Mouse (Mus musculus) C2C12 (cell line): Measurements from ENCODE around the gene Mtr. TPM values are rescaled to one million over a fixed set of nuclear protein-coding genes. Genes with fewer than 3 reads are reported as not detected.

ENCODE experiments used
- H3K27me3 ChIP-seq: one replicate; pipeline ENCODE4 v1.6.1; 2011; ENCODE audit not compliant: control insufficient read depth, insufficient read depth, insufficient read length
- H3K36me3 ChIP-seq: one replicate; pipeline ENCODE4 v1.6.1; 2011; ENCODE audit not compliant: control insufficient read depth, insufficient read depth
- H3K4me3 ChIP-seq: one replicate; pipeline ENCODE4 v1.5.1; 2011; ENCODE audit warnings: mild to moderate bottlenecking, control low read depth; ENCODE audit not compliant: poor library complexity, insufficient read depth, severe bottlenecking
- H3K79me2 ChIP-seq: one replicate; pipeline ENCODE4 v1.6.1; 2011; ENCODE audit not compliant: control insufficient read depth, insufficient read depth
- H3K79me3 ChIP-seq: one replicate; pipeline ENCODE4 v1.6.1; 2011; ENCODE audit warnings: low read depth, control low read depth
- H3ac ChIP-seq: one replicate; pipeline ENCODE3; 2011; ENCODE audit warnings: low read depth; ENCODE audit not compliant: control insufficient read depth, insufficient read length
- CEBPB ChIP-seq: IDR thresholded peaks from one replicate; pipeline ENCODE4 v1.6.1; 2011; ENCODE audit warnings: low read depth, mild to moderate bottlenecking, control low read depth, moderate library complexity
- CTCF ChIP-seq: IDR thresholded peaks from one replicate; pipeline ENCODE4 v1.5.1; 2011; ENCODE audit not compliant: control insufficient read depth, insufficient read depth, insufficient read length
- FOSL1 ChIP-seq: IDR thresholded peaks from one replicate; pipeline ENCODE4 v1.8.0; 2011; ENCODE audit warnings: mild to moderate bottlenecking, low read length; ENCODE audit not compliant: poor library complexity, insufficient read depth, severe bottlenecking
- MAX ChIP-seq: IDR thresholded peaks from one replicate; pipeline ENCODE4 v1.6.1; 2011; ENCODE audit warnings: mild to moderate bottlenecking, control low read depth
- MYOD1 ChIP-seq: IDR thresholded peaks from one replicate; pipeline ENCODE4 v1.6.1; 2011; ENCODE audit warnings: low read depth; ENCODE audit not compliant: control insufficient read depth, insufficient read length
- MYOG ChIP-seq: IDR thresholded peaks from one replicate; pipeline ENCODE4 v1.6.1; 2011; ENCODE audit not compliant: control insufficient read depth, insufficient read length; ENCODE audit errors: extremely low read depth
- USF1 ChIP-seq: IDR thresholded peaks from one replicate; pipeline ENCODE4 v1.6.1; 2011; ENCODE audit warnings: low read depth, mild to moderate bottlenecking, control low read depth, moderate library complexity
- long read RNA-seq, 2 experiments: library from polyadenylated mRNA; unstranded; transcript quantifications; one replicate each; pipeline ENCODE4 v2.0.0; 2019 to 2020
- polyA plus RNA-seq: library from polyadenylated mRNA; unstranded; fragments of >200 nt; fragmentation: generic; extraction: Trizol; gene quantifications from one replicate; pipeline ENCODE4 v1.2.1, GENCODE M21; 2012; ENCODE audit warnings: missing spikeins

Gene Mtr
- polyA plus RNA-seq: 5.6 TPM
- long read RNA-seq, experiment 1, full-length matches to known transcripts: 1 of 4 reads
- long read RNA-seq, experiment 1, partial matches to known transcripts: 2 of 4 reads
- long read RNA-seq, experiment 1, other reads (novel, unspliced or antisense): 1 of 4 reads
- long read RNA-seq, experiment 2, full-length matches to known transcripts: 36 of 60 reads
- long read RNA-seq, experiment 2, partial matches to known transcripts: 7 of 60 reads
- long read RNA-seq, experiment 2, other reads (novel, unspliced or antisense): 17 of 60 reads

GRCm38 (mm10) chr13:12257391-12258380, at the start of gene Mtr:
TSS of gene Mtr (minus strand) at chr13:12258113.
- Histone ChIP-seq H3ac (peak within 1 kb of the TSS; percentile 93), H3K27me3 (no peaks in the 10 kb centered on the region), H3K79me3 (peaks cover 25% of the 10 kb centered on the region), H3K4me3 (peak within 1 kb of the TSS; percentile 65), H3K79me2 (peaks cover 45% of the 10 kb centered on the region), H3K36me3 (peaks cover 15% of the 10 kb centered on the region)
- TF ChIP-seq MYOD1 (no peak), CEBPB (peak; percentile 22), CTCF (no peak), MAX (no peak), FOSL1 (no peak), MYOG (no peak)

- no peak overlapping the region for H3ac ChIP-seq
- no peaks in the 10 kb centered on the region for H3K36me3 ChIP-seq
- TF ChIP-seq MYOG (no peak), FOSL1 (no peak), MYOD1 (no peak), CTCF (no peak), MAX (no peak), CEBPB (no peak), USF1 (no peak)
- no peaks in the 10 kb centered on the region for H3K79me2 ChIP-seq
- H3K4me3 ChIP-seq: no peak overlapping the region
- no peaks in the 10 kb centered on the region for H3K79me3 ChIP-seq
- H3K27me3 ChIP-seq: no peaks in the 10 kb centered on the region
Observed at GRCm38 (mm10) chr13:12307286-12307685, 49.4 kb upstream of the Mtr start.

DNA sequence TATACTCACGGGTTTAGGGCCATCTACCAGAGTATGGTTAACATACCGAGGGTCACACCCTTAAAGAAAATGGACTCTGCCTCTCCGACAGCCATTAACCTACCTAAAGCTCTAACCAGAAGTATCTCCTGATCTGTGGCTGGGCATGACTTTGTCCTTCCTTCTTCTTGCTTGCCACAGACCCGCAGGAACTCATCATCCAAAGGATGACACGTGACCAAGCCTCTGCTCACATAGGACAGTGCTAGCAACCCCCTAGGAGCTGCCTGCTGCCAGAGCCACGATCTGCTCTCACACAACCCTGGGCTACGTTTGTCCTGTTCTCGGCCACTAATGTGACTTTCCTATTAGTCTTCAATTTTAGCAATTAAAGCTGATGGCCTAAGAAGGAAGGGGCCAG, 47.6 kb upstream of the Mtr start:
- Histone ChIP-seq H3K27me3 (no peaks in the 10 kb centered on the region), H3ac (no peak overlapping the region), H3K4me3 (no peak overlapping the region), H3K36me3 (no peaks in the 10 kb centered on the region), H3K79me3 (no peaks in the 10 kb centered on the region), H3K79me2 (no peaks in the 10 kb centered on the region)
- TF ChIP-seq MYOD1 (no peak), CTCF (no peak), FOSL1 (no peak), CEBPB (no peak), MAX (no peak)

- H3K79me2 ChIP-seq: no peaks in the 10 kb centered on the region
- no peak overlapping the region for H3K4me3 ChIP-seq
- H3K79me3 ChIP-seq: no peaks in the 10 kb centered on the region
- H3ac ChIP-seq: no peak overlapping the region
- no peak for TF ChIP-seq CEBPB
- no peak for TF ChIP-seq MYOD1
- TF ChIP-seq MYOG: no peak
- H3K36me3 ChIP-seq: no peaks in the 10 kb centered on the region
- no peaks in the 10 kb centered on the region for H3K27me3 ChIP-seq
Observed at GRCm38 (mm10) chr13:12304991-12305390, 47.1 kb upstream of the Mtr start.

DNA sequence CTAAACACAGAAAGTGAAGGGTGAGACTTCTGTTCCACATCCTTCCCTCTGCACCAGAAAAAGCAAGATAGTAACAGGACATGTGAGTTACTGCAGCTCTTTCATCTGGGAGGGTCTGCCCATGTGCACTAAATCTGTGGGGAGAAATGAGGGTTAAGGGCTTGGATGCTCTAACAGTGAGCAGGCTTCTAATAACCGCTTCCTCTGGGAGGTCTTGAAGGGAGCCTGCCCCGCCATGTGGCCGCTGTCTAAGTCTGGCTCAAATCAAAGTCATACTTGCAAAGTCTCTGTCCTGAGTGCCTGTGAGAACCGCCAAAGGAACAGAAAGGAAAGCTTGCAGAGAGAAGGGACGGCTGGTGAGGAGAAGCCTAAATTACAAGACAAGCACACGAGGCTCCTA, 39.9 kb upstream of the Mtr start:
- Histone ChIP-seq H3K79me3 (no peaks in the 10 kb centered on the region), H3K36me3 (no peaks in the 10 kb centered on the region)
- TF ChIP-seq FOSL1 (no peak), MYOG (no peak), MAX (no peak), MYOD1 (no peak), CTCF (no peak), USF1 (no peak), CEBPB (no peak)

More for the DNA sequence above, 39.9 kb upstream of the Mtr start:
- no peaks in the 10 kb centered on the region for H3K79me2 ChIP-seq
- H3ac ChIP-seq: no peak overlapping the region
- no peaks in the 10 kb centered on the region for H3K27me3 ChIP-seq
- H3K4me3 ChIP-seq: no peak overlapping the region
